Mouse (Mus musculus): ENCODE results near the gene Tspan3. TPM values are rescaled to one million over a fixed set of nuclear protein-coding genes. Genes with fewer than 3 reads are reported as not detected.

The Tspan3 gene
- 83.2 and 102 TPM in 2 replicates for total RNA-seq (2021)
- long read RNA-seq, transcript Tspan3-201 (7 exons, 1,716 nt), result major isoform, 293 of 300 reads
- long read RNA-seq, partial matches to known transcripts, result 2 of 300 reads
- long read RNA-seq, other reads (novel, unspliced or antisense), result 5 of 300 reads

- no peak for DNase-seq
Observed at GRCm38 (mm10) chr9:56165377-56165776, at the start of gene Tspan3. Gene Tspan3 (minus strand): TSS chr9:56165477.

- no peak for DNase-seq
Observed at GRCm38 (mm10) chr9:56213451-56214291, 48.4 kb upstream of the Tspan3 start.

DNA sequence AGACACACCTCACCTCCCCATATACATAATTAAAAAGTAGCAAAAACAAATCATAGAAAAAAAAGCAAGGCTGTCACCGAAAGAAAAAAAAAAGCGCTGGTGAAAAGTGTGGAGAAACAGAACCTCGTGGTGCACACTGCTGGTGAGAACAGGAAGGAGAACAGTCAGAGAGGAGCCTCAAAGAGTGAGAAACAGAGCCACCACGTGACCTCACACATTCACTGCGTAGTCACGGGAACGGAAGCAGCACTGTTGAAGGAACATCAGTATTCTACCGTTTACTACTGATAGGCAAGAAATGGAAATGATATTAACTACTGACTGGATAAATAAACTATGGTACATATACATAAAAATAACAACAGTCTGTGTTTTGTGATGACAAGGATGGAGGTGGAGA, 43.5 kb upstream of the Tspan3 start:
- DNase-seq, result no peak

DNA sequence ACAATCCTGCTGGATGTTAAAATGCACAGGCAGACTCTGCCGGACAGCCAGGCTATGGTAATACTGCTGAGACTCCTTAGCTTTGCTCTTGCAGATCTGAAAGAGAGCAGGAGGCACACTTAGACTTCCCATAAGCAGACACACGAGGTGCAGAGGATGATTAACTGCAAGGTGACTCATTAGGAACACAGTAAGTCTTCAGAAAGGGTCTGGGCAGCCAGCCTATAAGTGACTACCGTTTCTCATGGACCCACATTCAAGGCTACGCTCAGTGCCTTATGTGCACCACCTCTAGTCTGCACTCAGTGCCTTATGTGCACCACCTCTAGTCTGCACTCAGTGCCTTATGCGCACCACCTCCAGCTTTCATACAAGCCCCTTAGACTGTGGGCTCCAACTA, 42.2 kb upstream of the Tspan3 start:
- no peak for DNase-seq

GRCm38 (mm10) chr9:56207083-56207482, 41.8 kb upstream of the Tspan3 start:
- DNase-seq, result no peak

- no peak for DNase-seq
Observed at GRCm38 (mm10) chr9:56205336-56205735, 40.1 kb upstream of the Tspan3 start.

DNA sequence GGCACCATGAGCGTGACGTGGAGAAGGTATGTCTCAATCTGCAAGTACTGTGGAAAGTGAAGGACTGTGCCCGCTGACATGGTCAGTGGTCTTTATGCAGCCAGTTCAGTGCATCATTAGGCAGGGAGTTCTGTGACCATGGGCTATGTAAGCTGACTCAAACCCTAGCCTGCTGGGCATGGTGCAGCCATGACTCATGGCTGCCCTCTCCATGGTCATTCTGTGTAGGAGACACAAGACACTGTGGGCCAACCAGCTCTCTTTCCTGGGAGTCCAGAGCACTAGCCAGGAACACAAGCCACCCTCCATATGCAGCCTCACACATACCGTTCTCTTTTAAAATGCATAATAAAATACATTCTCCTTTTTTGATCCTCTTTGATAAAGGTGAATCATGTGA, 39.0 kb upstream of the Tspan3 start:
- DNase-seq, result no peak

- peak; percentile 85 for DNase-seq
Observed at GRCm38 (mm10) chr9:56200645-56201314, 35.5 kb upstream of the Tspan3 start.

GRCm38 (mm10) chr9:56200200-56200599, 34.9 kb upstream of the Tspan3 start:
- no peak for DNase-seq

GRCm38 (mm10) chr9:56196921-56197320, 31.6 kb upstream of the Tspan3 start:
- no peak for DNase-seq

- DNase-seq, result no peak
Observed at GRCm38 (mm10) chr9:56195193-56195592, 29.9 kb upstream of the Tspan3 start.

DNA sequence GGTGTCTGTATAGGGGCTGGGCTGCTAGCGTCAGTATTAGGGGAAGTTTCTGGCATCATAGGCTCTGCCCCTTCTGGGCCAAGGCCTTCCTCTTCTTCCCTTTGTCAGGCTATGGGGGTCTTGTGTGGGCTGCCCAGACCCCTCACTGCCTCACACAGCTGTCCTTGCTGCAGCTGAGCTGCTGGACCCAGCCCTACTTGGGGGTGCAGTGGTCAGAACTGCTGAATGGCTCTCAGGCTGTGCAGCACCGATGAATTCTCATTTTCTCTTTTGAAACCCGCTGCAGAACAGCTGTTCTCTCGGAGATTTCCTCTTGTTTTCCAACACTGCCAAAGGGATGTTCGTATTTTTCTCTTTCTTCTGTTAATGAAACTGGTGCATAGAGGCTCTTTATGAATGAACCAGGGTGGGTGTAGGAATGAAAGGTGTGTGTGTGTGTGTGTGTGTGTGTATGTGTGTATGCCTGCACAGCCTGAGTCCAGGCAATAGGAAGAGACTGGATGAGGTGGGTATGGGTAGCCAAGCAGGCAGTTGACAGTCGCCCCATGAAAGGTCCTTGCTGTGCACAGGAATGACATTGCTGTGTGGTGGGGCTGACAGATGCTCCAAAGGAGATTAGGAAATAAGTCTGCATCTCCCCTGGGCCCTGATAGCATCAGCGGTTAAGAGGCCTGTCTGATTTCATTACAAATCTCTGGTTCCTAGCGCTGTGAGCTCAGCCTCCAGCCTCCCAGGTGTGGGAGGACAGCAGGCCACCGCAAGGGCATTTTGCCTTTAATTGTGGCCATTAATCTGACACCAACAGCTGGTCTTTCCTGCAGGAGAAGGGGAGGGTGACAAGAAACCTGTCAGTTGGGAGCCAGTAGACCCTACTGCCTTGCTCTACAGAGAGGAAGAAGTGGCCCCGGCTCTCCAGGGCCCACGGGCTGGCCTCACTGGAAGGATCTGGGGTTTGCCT, 26.5 kb upstream of the Tspan3 start:
- no peak for DNase-seq

- DNase-seq, result no peak
Observed at GRCm38 (mm10) chr9:56180118-56180781, 15.0 kb upstream of the Tspan3 start.

DNA sequence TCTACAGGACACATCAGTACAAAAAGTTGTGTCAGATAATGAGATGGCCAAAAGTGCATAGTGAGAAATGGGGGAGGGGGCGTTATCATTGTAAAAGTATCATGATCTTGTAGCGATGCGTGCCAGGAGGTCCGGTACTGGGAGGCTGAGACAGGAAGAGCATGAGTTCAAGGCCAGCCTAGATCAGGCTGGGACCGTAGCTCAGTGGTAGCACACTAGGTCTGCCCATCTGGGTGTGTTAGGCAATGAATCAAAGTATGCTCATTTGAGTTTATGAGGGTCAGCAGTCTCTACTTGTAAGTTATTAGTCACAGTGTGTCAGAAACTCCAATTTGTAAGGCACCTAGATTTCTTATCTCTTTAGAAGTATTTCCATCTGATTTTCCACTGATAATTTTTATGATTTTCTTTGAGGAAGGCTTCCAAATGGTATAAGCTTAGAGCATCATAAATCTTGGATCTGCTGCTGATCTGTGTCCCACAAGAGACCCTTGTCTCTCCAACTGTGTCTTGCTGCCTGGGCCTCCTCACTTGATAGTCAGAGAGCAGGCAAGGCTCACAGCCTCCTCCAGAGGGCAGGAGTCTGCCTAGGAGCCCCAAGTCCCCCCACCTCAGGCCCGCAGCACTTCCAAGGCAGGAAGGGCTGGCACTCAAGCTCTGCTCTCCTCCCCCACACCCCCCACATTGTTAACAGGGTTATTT, 14.3 kb upstream of the Tspan3 start:
- no peak for DNase-seq

DNA sequence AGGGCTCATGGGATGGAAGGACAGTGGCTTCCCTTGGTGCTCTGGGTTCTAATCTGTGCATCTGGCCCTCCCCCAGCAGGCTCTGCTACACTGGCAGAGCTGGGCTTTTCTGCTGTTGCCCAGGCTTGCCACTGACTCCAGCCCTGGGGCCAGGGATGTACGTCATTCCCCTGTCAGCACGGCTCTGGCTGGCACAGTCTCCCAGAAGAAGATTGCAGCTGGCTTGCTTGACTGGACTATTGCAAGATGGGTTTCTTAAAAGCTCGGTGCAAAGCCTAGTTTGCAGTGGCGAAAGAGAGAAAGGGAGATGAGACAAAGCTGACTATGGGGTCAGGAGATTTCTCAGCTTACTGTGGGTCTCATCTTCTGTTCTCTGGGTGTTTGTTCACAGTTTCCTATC, 12.1 kb upstream of the Tspan3 start:
- peak; percentile 16 for DNase-seq

- no peak for DNase-seq
Observed at GRCm38 (mm10) chr9:56175316-56175715, 10.0 kb upstream of the Tspan3 start.

DNA sequence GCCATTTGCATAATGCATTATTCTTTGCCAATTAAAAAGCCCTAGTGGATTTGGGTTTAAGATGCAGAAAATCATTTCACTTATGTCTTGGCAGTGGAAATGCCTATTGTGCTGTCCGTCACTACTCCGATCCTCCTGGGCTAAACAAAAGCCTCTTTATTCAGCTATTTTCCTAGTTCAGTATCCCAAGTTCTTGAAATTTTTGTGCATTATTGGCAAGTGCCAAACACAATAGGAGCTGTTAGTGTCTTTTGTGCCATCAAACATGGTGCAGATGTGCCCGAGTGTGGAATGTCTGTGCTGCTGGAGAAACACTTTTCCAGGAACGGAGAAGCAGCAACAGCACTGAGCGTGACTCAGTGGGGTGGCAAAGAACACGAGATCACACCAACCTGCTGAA, 2.4 kb upstream of the Tspan3 start:
- no peak for DNase-seq

GRCm38 (mm10) chr9:56166161-56166560, 884 bp upstream of the Tspan3 start:
- DNase-seq, result no peak

DNA sequence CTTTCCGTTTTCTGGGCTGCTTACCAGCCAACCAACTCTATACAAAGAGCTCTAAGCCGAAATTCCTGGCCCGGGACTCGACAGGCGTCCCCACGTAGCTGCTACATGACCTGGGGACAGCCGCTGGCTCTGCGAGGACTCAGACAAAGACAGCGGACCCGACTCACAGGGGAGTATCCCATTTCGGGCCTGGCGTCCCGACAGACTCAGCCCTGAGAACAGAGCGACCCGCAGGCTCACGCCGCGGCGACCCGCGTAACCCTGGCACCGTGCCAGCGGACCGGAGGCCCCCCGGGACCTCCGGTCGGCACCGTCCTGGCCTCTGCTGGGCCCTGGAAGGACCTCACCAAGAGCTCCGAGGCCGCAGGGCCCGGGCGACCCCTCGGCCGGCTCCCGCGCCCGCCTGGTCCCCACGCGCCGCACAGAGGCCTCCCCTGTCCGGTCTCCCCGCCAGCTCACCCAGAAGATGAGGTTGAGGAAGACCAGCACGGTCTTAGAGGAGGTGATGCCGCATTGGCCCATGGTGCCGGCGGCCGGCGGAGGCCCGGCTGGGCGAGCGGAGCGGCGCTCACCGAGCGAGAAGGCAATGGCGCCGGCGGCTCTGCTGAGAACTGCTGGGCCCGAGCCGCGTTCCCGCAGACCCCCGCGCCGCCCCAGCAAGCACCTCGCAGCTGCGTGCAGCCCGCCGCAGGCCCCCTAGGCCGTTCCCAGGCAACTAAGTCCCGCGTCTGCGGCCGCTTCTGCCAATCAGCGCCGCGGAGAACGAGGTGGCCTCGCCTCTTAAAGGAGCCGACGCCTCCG, 4.7 kb downstream of the Tspan3 start:
- peak; percentile 91 for DNase-seq

GRCm38 (mm10) chr9:56159456-56159855, 5.8 kb downstream of the Tspan3 start:
- no peak for DNase-seq
